Mouse (Mus musculus) erythroid progenitor cell, adult 5-6 weeks (primary cell): ENCODE results near the gene Prelid1. TPM values are rescaled to one million over a fixed set of nuclear protein-coding genes. Genes with fewer than 3 reads are reported as not detected.

Source experiments
- ATAC-seq: replicated peaks from 2 replicates; pipeline ENCODE4 v1.8.0; 2016; ENCODE audit warnings: moderate number of reproducible peaks, mild to moderate bottlenecking, moderate TSS enrichment, inconsistent platforms; ENCODE audit not compliant: poor library complexity, low FRiP score, severe bottlenecking
- total RNA-seq, 2 experiments: library from RNA; stranded (forward) in 1 of 2; stranded (reverse) in 1 of 2; fragments of 150-400 nt in 1 of 2; fragments of 186-747, 209-891 nt in 1 of 2; gene quantifications; 2 replicates each; pipeline versions ENCODE4 v1.2.3 to v1.2.4; 2015 to 2017; ENCODE audit warnings: low replicate concordance in 2 of 2

The Prelid1 gene
- 81.3 and 131 TPM in 2 replicates for total RNA-seq (2015; ENCODE audit: low replicate concordance)
- 30.9 and 39.1 TPM in 2 replicates for total RNA-seq (2017; ENCODE audit: low replicate concordance)

- no peak for ATAC-seq
These were observed at the start of gene Prelid1 for GRCm38 (mm10) chr13:55319931-55320533. Gene Prelid1, plus strand, starts transcription at chr13:55320500.

GRCm38 (mm10) chr13:55277203-55277602 is 43.1 kb upstream of the Prelid1 start:
- no peak for ATAC-seq

- ATAC-seq: no peak
These were observed 42.7 kb upstream of the Prelid1 start for GRCm38 (mm10) chr13:55277646-55278045.

GRCm38 (mm10) chr13:55288854-55289253 is 31.4 kb upstream of the Prelid1 start:
- ATAC-seq: no peak

- ATAC-seq: no peak
These were observed 23.5 kb upstream of the Prelid1 start for GRCm38 (mm10) chr13:55296760-55297159.

GRCm38 (mm10) chr13:55300913-55301312 is 19.4 kb upstream of the Prelid1 start:
- ATAC-seq: no peak

GRCm38 (mm10) chr13:55312028-55312630 is 8.2 kb upstream of the Prelid1 start:
- ATAC-seq: 0 out of 2 replicates have a peak, but pooled peaks have one; percentile 25

GRCm38 (mm10) chr13:55313051-55313450 is 7.2 kb upstream of the Prelid1 start:
- 0 out of 2 replicates have a peak, but pooled peaks have one; percentile 21 for ATAC-seq

GRCm38 (mm10) chr13:55314891-55315412 is 5.3 kb upstream of the Prelid1 start:
- ATAC-seq: no peak

GRCm38 (mm10) chr13:55318351-55318750 is 1.9 kb upstream of the Prelid1 start:
- no peak for ATAC-seq

- peak; percentile 87 for ATAC-seq
These were observed 1.3 kb downstream of the Prelid1 start, which contains the start of gene Rab24 for GRCm38 (mm10) chr13:55321434-55322129. Gene Rab24, minus strand, starts transcription at chr13:55321946.

- ATAC-seq: peak; percentile 56
These were observed 2.0 kb downstream of the Prelid1 start for GRCm38 (mm10) chr13:55322130-55322825.

GRCm38 (mm10) chr13:55325596-55325995 is 5.3 kb downstream of the Prelid1 start:
- no peak for ATAC-seq

- ATAC-seq: no peak
These were observed 6.9 kb downstream of the Prelid1 start for GRCm38 (mm10) chr13:55327169-55327568.

- peak; percentile 50 for ATAC-seq
These were observed 7.3 kb downstream of the Prelid1 start for GRCm38 (mm10) chr13:55327633-55328032.

- ATAC-seq: no peak
These were observed 7.9 kb downstream of the Prelid1 start for GRCm38 (mm10) chr13:55328171-55328570.

GRCm38 (mm10) chr13:55328641-55329040 is 8.3 kb downstream of the Prelid1 start:
- ATAC-seq: no peak

GRCm38 (mm10) chr13:55329109-55329682 is 8.9 kb downstream of the Prelid1 start:
- ATAC-seq: peak; percentile 40

GRCm38 (mm10) chr13:55329683-55330566 is 9.6 kb downstream of the Prelid1 start, which contains the start of gene Mxd3:
Gene Mxd3, minus strand, starts transcription at chr13:55329823.
- ATAC-seq: peak; percentile 74
